Mouse (Mus musculus): ENCODE results near the gene Ankrd36. TPM values are rescaled to one million over a fixed set of nuclear protein-coding genes. Genes with fewer than 3 reads are reported as not detected.
"Not testable (repeated sequence)": the region's sequence is repeated elsewhere in the genome, so short reads cannot be mapped to it uniquely, and the experiment has no call there.

The Ankrd36 gene
- not detected for total RNA-seq (2021)

GRCm38 (mm10) chr11:5569474-5569873, at the start of gene Ankrd36:
TSS of gene Ankrd36 (plus strand) at chr11:5569684.
- intact Hi-C loops (cut with DNase I) = no loop called here
- DNase-seq (ENCODE audit: extremely low spot score in 1 of 2, low spot score in 2 of 2) = no peak

DNA sequence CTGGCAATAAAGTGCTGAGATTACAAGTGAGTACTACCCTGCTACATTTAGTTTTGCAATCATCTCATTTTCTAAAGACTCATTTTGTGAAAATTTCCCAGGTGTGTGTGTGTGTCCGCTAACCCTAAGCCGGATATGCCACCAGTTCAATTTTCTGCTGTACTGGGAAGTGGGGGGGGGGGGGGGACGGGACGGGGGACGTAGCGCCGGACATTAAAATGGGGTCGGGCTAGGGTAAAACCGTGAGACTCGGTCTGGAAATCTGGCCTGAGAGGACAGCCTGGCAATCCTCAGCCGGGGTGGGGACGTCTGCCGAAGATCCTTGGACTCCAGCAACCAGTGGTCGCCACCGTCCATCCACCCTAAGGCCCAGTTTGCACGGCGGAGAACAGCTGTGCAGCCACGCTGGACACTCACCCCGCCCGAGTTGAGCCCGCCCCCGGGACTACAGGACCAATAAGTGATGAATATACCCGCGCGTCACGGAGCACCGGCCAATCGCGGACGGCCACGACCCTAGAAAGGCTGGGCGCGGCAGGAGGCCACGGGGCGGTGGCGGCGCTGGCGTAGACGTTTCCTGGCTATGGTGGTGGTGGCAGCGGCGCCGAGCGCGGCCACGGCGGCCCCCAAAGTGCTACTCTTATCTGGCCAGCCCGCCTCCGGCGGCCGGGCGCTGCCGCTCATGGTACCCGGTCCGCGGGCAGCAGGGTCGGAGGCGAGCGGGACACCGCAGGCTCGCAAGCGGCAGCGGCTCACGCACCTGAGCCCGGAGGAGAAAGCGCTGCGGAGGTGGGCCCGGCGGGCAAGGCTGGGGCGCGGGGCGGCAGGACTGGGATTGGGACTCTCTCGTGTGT, 48.8 kb upstream of the Ankrd36 start, which contains the start of gene Xbp1:
Gene Xbp1, plus strand, starts transcription at position 248 of the 854 bp plus-strand sequence.
- intact Hi-C loops (cut with DNase I) = loop anchor here (5.0 kb wide), 1 partner anchor 33 kb away; no protein-coding TSS in a partner anchor
- DNase-seq (ENCODE audit: extremely low spot score in 1 of 2, low spot score in 2 of 2) = peak; percentile 97 to 99

GRCm38 (mm10) chr11:5521266-5521515, 48.3 kb upstream of the Ankrd36 start:
- no peak for DNase-seq (ENCODE audit: extremely low spot score in 1 of 2, low spot score in 2 of 2)
- intact Hi-C loops (cut with DNase I) = loop anchor here (5.0 kb wide), 1 partner anchor 34 kb away; no protein-coding TSS in a partner anchor

- peak; percentile 46 to 80 for DNase-seq (ENCODE audit: extremely low spot score in 1 of 2, low spot score in 2 of 2)
- intact Hi-C loops (cut with DNase I) = loop anchor here (5.0 kb wide), 1 partner anchor 34 kb away; no protein-coding TSS in a partner anchor
These were observed 47.8 kb upstream of the Ankrd36 start for GRCm38 (mm10) chr11:5521516-5522291.

DNA sequence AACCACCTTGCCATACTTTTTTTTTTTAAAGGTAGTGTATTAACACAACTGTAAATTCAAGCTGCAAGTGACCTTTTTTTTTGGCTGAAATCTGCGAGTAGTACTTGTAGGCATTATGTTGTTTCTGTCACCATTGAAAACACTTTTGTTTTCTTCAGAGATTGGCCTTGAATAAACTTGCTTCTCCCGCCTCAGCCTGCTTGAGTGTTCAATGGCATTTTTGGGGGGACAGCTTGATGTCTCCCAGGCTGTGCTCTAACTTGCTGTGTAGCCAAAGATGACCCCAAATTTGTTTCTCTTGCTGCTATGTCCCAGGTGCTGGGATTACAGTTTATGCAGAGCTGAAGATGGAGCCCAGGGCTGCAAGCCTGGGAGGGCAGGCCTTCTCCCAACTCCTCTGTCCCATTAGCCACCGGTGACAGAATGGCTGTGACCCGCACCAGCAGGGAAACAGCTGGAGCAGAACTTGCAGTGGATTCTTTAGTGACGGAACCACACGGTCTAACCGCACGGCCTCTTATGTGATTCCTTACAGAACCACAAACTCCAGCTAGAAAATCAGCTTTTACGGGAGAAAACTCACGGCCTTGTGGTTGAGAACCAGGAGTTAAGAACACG, 46.6 kb upstream of the Ankrd36 start:
- DNase-seq (ENCODE audit: extremely low spot score in 1 of 2, low spot score in 2 of 2) = no peak
- intact Hi-C loops (cut with DNase I) = loop anchor here (5.0 kb wide), 1 partner anchor 36 kb away; no protein-coding TSS in a partner anchor

DNA sequence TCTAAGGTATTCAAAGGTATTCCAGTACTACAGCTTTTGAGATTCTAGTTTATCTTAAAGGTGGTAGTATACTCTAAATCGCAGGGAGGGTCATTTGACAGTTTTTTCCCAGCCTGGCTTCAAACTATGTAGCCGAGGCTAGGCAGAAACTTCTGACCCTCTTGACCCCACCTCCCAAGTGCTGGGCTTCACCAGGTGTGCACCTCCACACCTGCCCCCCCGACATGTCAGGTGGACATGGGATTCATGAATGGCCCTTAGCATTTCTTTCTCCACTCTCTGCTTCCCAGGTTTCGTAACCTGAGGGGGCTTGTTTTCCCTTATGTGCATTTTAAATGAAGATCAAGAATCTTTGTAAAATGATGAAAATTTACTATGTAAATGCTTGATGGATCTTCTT, 44.1 kb upstream of the Ankrd36 start:
- intact Hi-C loops (cut with DNase I) = no loop called here
- no peak for DNase-seq (ENCODE audit: extremely low spot score in 1 of 2, low spot score in 2 of 2)

- no peak for DNase-seq (ENCODE audit: extremely low spot score in 1 of 2, low spot score in 2 of 2)
- intact Hi-C loops (cut with DNase I) = no loop called here
These were observed 42.7 kb upstream of the Ankrd36 start for GRCm38 (mm10) chr11:5526573-5527439.

- no peak for DNase-seq (ENCODE audit: extremely low spot score in 1 of 2, low spot score in 2 of 2)
- intact Hi-C loops (cut with DNase I) = no loop called here
These were observed 41.5 kb upstream of the Ankrd36 start for GRCm38 (mm10) chr11:5527865-5528523.

GRCm38 (mm10) chr11:5528841-5529240, 40.6 kb upstream of the Ankrd36 start:
- no peak for DNase-seq (ENCODE audit: extremely low spot score in 1 of 2, low spot score in 2 of 2)
- intact Hi-C loops (cut with DNase I) = no loop called here

DNA sequence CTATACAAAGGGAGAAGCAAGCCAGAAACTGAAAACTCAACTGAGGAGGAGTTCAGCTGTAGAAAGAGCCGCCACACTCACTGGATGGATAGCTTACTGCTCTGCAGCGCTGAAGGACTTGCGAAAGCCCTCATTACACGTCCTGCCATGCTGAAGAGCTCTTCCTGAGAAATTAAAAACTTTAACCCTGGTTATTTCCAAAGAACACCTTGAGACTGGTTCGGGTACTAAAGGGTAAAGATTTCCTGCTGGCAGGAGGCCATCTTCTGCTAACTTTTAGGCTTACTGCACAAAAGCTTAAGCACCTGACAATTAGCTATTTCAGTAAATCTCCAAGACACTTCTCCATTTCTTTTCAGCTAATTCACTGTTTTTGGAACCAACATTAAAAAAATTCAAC, 39.3 kb upstream of the Ankrd36 start:
- intact Hi-C loops (cut with DNase I) = no loop called here
- DNase-seq (ENCODE audit: extremely low spot score in 1 of 2, low spot score in 2 of 2) = no peak

GRCm38 (mm10) chr11:5530717-5531116, 38.8 kb upstream of the Ankrd36 start:
- intact Hi-C loops (cut with DNase I) = no loop called here

GRCm38 (mm10) chr11:5533108-5533507, 36.4 kb upstream of the Ankrd36 start:
- DNase-seq (ENCODE audit: extremely low spot score in 1 of 2, low spot score in 2 of 2) = no peak
- intact Hi-C loops (cut with DNase I) = no loop called here

More at GRCm38 (mm10) chr11:5530717-5531116, 38.8 kb upstream of the Ankrd36 start:
- no peak for DNase-seq (ENCODE audit: extremely low spot score in 1 of 2, low spot score in 2 of 2)

- DNase-seq (ENCODE audit: extremely low spot score in 1 of 2, low spot score in 2 of 2); intact Hi-C loops (cut with DNase I): not testable (repeated sequence)
These were observed 32.0 kb upstream of the Ankrd36 start for GRCm38 (mm10) chr11:5537454-5537853.

GRCm38 (mm10) chr11:5540331-5540730, 29.2 kb upstream of the Ankrd36 start:
- intact Hi-C loops (cut with DNase I) = no loop called here
- DNase-seq (ENCODE audit: extremely low spot score in 1 of 2, low spot score in 2 of 2) = no peak

GRCm38 (mm10) chr11:5541230-5541798, 28.2 kb upstream of the Ankrd36 start:
- intact Hi-C loops (cut with DNase I) = no loop called here
- no peak for DNase-seq (ENCODE audit: extremely low spot score in 1 of 2, low spot score in 2 of 2)

GRCm38 (mm10) chr11:5541799-5542481, 27.5 kb upstream of the Ankrd36 start, which contains the start of gene Ccdc117:
TSS of gene Ccdc117 (minus strand) at chr11:5542187.
- intact Hi-C loops (cut with DNase I) = no loop called here
- DNase-seq (ENCODE audit: extremely low spot score in 1 of 2, low spot score in 2 of 2) = peak; percentile 82 to 93
